Mouse (Mus musculus) ES-Bruce4 (cell line): ENCODE measurements around the gene Pdzd2.

Experiments used
- CTCF ChIP-seq: IDR thresholded peaks from one replicate; pipeline ENCODE4 v1.8.1; 2011; ENCODE audit warnings: low read depth, low read length
- POLR2A ChIP-seq: IDR thresholded peaks from one replicate; pipeline ENCODE4 v1.8.1; 2011; ENCODE audit warnings: low read length; ENCODE audit not compliant: insufficient read depth

DNA sequence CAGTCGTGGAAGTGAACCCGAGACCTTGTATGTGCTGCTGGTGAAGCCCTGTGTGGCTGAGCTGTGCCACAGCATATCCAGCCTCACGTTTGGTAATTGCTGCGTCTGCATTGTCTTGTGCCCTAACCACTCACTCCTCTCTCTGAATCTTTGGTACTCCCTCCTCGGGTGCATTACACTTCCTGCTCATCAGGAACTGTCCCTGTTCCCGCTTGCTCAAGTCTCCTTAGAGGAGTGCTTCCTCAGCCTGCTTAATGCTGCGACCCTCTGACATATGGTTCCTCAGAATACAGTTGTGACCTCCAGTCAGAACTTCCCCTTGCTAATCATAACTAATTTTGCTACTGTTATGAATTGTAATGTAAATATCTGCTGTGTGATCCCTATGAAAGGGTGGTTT, 383.8 kb downstream of the Pdzd2 start:
- TF ChIP-seq POLR2A (no peak), CTCF (no peak)
